Mouse (Mus musculus) E14TG2a.4 (cell line): ENCODE data around the gene Fras1.

Experiments used
- CTCF ChIP-seq: conservative IDR thresholded peaks from 2 replicates; pipeline ENCODE4 v1.5.1; 2014; ENCODE audit warnings: low read length
- POU5F1 ChIP-seq: IDR thresholded peaks from 2 replicates; pipeline ENCODE4 v1.6.1; 2014; ENCODE audit warnings: low read length, borderline replicate concordance

GRCm38 (mm10) chr5:96513327-96513726 lies 139.6 kb downstream of the Fras1 start:
- TF ChIP-seq CTCF (no peak), POU5F1 (no peak)
